Mouse (Mus musculus) ES-Bruce4 (cell line): Measurements from ENCODE around the gene Ncor2.

Source experiments
- CTCF ChIP-seq: IDR thresholded peaks from one replicate; pipeline ENCODE4 v1.8.1; 2011; ENCODE audit warnings: low read depth, low read length
- EP300 ChIP-seq: IDR thresholded peaks from 2 replicates; pipeline ENCODE4 v1.6.1; 2011; ENCODE audit warnings: low read depth, low read length; ENCODE audit not compliant: insufficient read depth
- POLR2A ChIP-seq: IDR thresholded peaks from one replicate; pipeline ENCODE4 v1.8.1; 2011; ENCODE audit warnings: low read length; ENCODE audit not compliant: insufficient read depth

GRCm38 (mm10) chr5:125178171-125179006 lies 630 bp downstream of the Ncor2 start:
- TF ChIP-seq CTCF, result no peak
- TF ChIP-seq EP300, result no peak
- no peak for TF ChIP-seq POLR2A
